Mouse (Mus musculus): ENCODE measurements around the gene Dck. TPM values are rescaled to one million over a fixed set of nuclear protein-coding genes. Genes with fewer than 3 reads are reported as not detected.

Gene Dck
- polyA plus RNA-seq, 1 experiment from 2014 or later, result 36.0 TPM

- H3K9me3 ChIP-seq, result no peaks in the 10 kb centered on the region
- no peak overlapping the region for H3K4me2 ChIP-seq
- H3K27me3 ChIP-seq, result no peaks in the 10 kb centered on the region
- ATAC-seq (ENCODE audit: insufficient number of reproducible peaks, low FRiP score, low TSS enrichment, low read depth), result no peak
- no peak overlapping the region for H3K9ac ChIP-seq
- H3K4me3 ChIP-seq, result no peak overlapping the region
- 70% methylated on average over 3 of the region's 3 CpGs for WGBS
- H3K36me3 ChIP-seq, result no peaks in the 10 kb centered on the region
- H3K4me1 ChIP-seq, result no peaks in the 10 kb centered on the region
- no peak overlapping the region for H3K27ac ChIP-seq
These were observed 67.1 kb downstream of the Dck start for GRCm38 (mm10) chr5:88831935-88832334.

Other genes with a start within 250 kb of the Dck start
- 0.29 and 0.33 TPM in 2 replicates for gene Jchain, start 237.1 kb upstream of the Dck start, polyA plus RNA-seq (2015; fragmentation: Nextera tagmentation; extraction: Ambion mirVana)
- gene Utp3, start 210.5 kb upstream of the Dck start, polyA plus RNA-seq (2015; fragmentation: Nextera tagmentation; extraction: Ambion mirVana), result 68.7 and 71.3 TPM in 2 replicates
- gene Rufy3, start 200.0 kb upstream of the Dck start, polyA plus RNA-seq (2015; fragmentation: Nextera tagmentation; extraction: Ambion mirVana), result 9.2 and 10.6 TPM in 2 replicates
- gene Grsf1, start 88.8 kb upstream of the Dck start, polyA plus RNA-seq (2015; fragmentation: Nextera tagmentation; extraction: Ambion mirVana), result 39.4 and 47.5 TPM in 2 replicates
- gene Mob1b, start 44.1 kb upstream of the Dck start, polyA plus RNA-seq (2015; fragmentation: Nextera tagmentation; extraction: Ambion mirVana), result 11.0 TPM in 2 replicates
- 2.0 and 2.1 TPM in 2 replicates for gene Slc4a4, start 121.8 kb downstream of the Dck start, polyA plus RNA-seq (2015; fragmentation: Nextera tagmentation; extraction: Ambion mirVana)

Data from limb, embryonic 15.5 days (tissue).